Mouse (Mus musculus) adrenal gland, adult 18-20 months (tissue): Measurements from ENCODE around the gene Olfr102. TPM values are rescaled to one million over a fixed set of nuclear protein-coding genes. Genes with fewer than 3 reads are reported as not detected.
A peak's percentile ranks its signal among the peaks of the same experiment; 100 is the strongest.

Source experiments
- DNase-seq, 2 experiments: peaks; one replicate each; pipeline ENCODE4 v3.0.0; 2021 to 2022; ENCODE audit warnings: low spot score in 2 of 2
- long read RNA-seq, 2 experiments: library from polyadenylated mRNA; stranded (forward); transcript quantifications; one replicate each; pipeline ENCODE4 v2.0.0; 2021
- total RNA-seq, 2 experiments: library from RNA; stranded (reverse); gene quantifications; 1 replicate in 1 of 2; 2 replicates in 1 of 2; pipeline ENCODE4 v1.2.3; 2021

Gene Olfr102
- total RNA-seq: not detected
- long read RNA-seq, experiment 1: 0 reads
- long read RNA-seq, experiment 2: 0 reads

GRCm38 (mm10) chr17:37316954-37317353, at the start of gene Olfr102:
Gene Olfr102 (minus strand): TSS chr17:37317054.
- no peak for DNase-seq

GRCm38 (mm10) chr17:37359282-37359681, 42.4 kb upstream of the Olfr102 start, which contains the start of gene Olfr104-ps:
Gene Olfr104-ps (plus strand): TSS chr17:37359582.
- no peak for DNase-seq

- DNase-seq: no peak
Observed at GRCm38 (mm10) chr17:37339598-37339997, 22.7 kb upstream of the Olfr102 start, which contains the start of gene Olfr103. Gene Olfr103 (minus strand): TSS chr17:37339698.

- no peak for DNase-seq
Observed at GRCm38 (mm10) chr17:37310146-37310699, 6.6 kb downstream of the Olfr102 start.

- no peak for DNase-seq
Observed at GRCm38 (mm10) chr17:37308483-37308882, 8.4 kb downstream of the Olfr102 start.

- no peak for DNase-seq
Observed at GRCm38 (mm10) chr17:37304213-37304612, 12.6 kb downstream of the Olfr102 start, which contains the start of gene Olfr101. Gene Olfr101 (minus strand): TSS chr17:37304313.

GRCm38 (mm10) chr17:37283360-37283759, 33.5 kb downstream of the Olfr102 start, which contains the start of gene Olfr99:
Gene Olfr99 (minus strand): TSS chr17:37283460.
- DNase-seq: no peak

- DNase-seq: no peak
Observed at GRCm38 (mm10) chr17:37280331-37280730, 36.5 kb downstream of the Olfr102 start.

- DNase-seq: no peak
Observed at GRCm38 (mm10) chr17:37276573-37276972, 40.3 kb downstream of the Olfr102 start.

GRCm38 (mm10) chr17:37275626-37276248, 41.1 kb downstream of the Olfr102 start:
- DNase-seq: no peak

- peak in 1 of 2 experiments; percentile 37 for DNase-seq
Observed at GRCm38 (mm10) chr17:37270702-37271092, 46.2 kb downstream of the Olfr102 start.

GRCm38 (mm10) chr17:37270058-37270701, 46.7 kb downstream of the Olfr102 start, which contains the start of gene H2-M3:
Gene H2-M3 (plus strand): TSS chr17:37270220.
- peak; percentile 91 for DNase-seq

- no peak for DNase-seq
Observed at GRCm38 (mm10) chr17:37263626-37264025, 53.2 kb downstream of the Olfr102 start, which contains the start of gene Olfr98. Gene Olfr98 (minus strand): TSS chr17:37263749.

Other genes starting within 250 kb of the Olfr102 start
- not detected for gene Olfr90, start 228.6 kb downstream of the Olfr102 start, total RNA-seq
- gene Olfr91, start 218.8 kb downstream of the Olfr102 start, total RNA-seq: not detected
- gene Olfr92, start 197.0 kb downstream of the Olfr102 start, total RNA-seq: not detected
- gene Olfr93, start 155.6 kb downstream of the Olfr102 start, total RNA-seq: not detected
- gene Ubd, start 123.2 kb downstream of the Olfr102 start, total RNA-seq: under 1 TPM in 1 of 2 experiments, not detected in 1; 0.67 TPM
- gene Olfr94, start 116.1 kb downstream of the Olfr102 start, total RNA-seq: not detected
- not detected for gene Olfr95, start 103.9 kb downstream of the Olfr102 start, total RNA-seq
- not detected for gene Olfr96, start 96.9 kb downstream of the Olfr102 start, total RNA-seq
- not detected for gene Olfr97, start 79.7 kb downstream of the Olfr102 start, total RNA-seq
- not detected for gene Olfr98, start 53.3 kb downstream of the Olfr102 start, total RNA-seq
- gene H2-M3, start 46.8 kb downstream of the Olfr102 start, total RNA-seq: 1 to 10 TPM; 5.1 to 8.1 TPM
- not detected for gene Olfr99, start 33.6 kb downstream of the Olfr102 start, total RNA-seq
- not detected for gene Olfr101, start 12.7 kb downstream of the Olfr102 start, total RNA-seq
- not detected for gene Olfr103, start 22.6 kb upstream of the Olfr102 start, total RNA-seq
- not detected for gene Olfr104-ps, start 42.5 kb upstream of the Olfr102 start, total RNA-seq
- not detected for gene Olfr105-ps, start 62.0 kb upstream of the Olfr102 start, total RNA-seq
- not detected for gene Olfr106-ps, start 73.3 kb upstream of the Olfr102 start, total RNA-seq
- not detected for gene Olfr107, start 82.2 kb upstream of the Olfr102 start, total RNA-seq
- gene Olfr108, start 128.4 kb upstream of the Olfr102 start, total RNA-seq: not detected
- gene Olfr109, start 141.9 kb upstream of the Olfr102 start, total RNA-seq: not detected
- gene H2-M2, start 166.5 kb upstream of the Olfr102 start, total RNA-seq: 1 to 10 TPM; 1.6 to 9.0 TPM
- gene Olfr110, start 175.4 kb upstream of the Olfr102 start, total RNA-seq: not detected
- under 1 TPM; 0.30 to 0.58 TPM for gene Olfr111, start 191.0 kb upstream of the Olfr102 start, total RNA-seq